Mouse (Mus musculus): ENCODE results near the gene Vars2. TPM values are rescaled to one million over a fixed set of nuclear protein-coding genes. Genes with fewer than 3 reads are reported as not detected.

Gene Vars2
- total and polyA plus RNA-seq, 3 experiments, result 14.0 to 30.3 (median 23.0) TPM

- Histone ChIP-seq H3K36me3 (replicated peaks in 1 of 2; ENCODE audit: control insufficient read depth in 1 of 2, insufficient read depth in 1 of 2, low read length in 1 of 2) (no peaks in the 10 kb centered on the region), H3K4me2 (ENCODE audit: insufficient read depth, low read depth, poor library complexity, severe bottlenecking) (no peak overlapping the region), H3K27me3 (replicated peaks) (peaks cover 22% of the 10 kb centered on the region), H3K9ac (ENCODE audit: insufficient read depth, low read depth) (no peak overlapping the region), H3K27ac (ENCODE audit: insufficient read depth, low read depth) (no peak overlapping the region), H3K4me1 (ENCODE audit: control insufficient read depth in 1 of 2, insufficient read depth in 2 of 2) (no peaks in the 10 kb centered on the region), H3K79me2 (replicated peaks; ENCODE audit: control insufficient read depth, extremely low read depth, insufficient read depth, poor library complexity, severe bottlenecking) (no peaks in the 10 kb centered on the region), H3K4me3 (replicated peaks in 1 of 3; ENCODE audit: low read depth in 2 of 3, low read length in 2 of 3, poor library complexity in 1 of 3) (no peak overlapping the region), H3K9me3 (replicated peaks; ENCODE audit: low read length) (peaks cover 7% of the 10 kb centered on the region)
- dilution Hi-C loops (cut with MboI; ENCODE audit: extremely low pct_ligation_motif_present, extremely low pct_unique_long_range_greater_than_20kb, low sequenced_read_pairs), result no loop called here
- no peak for DNase-seq (ENCODE audit: extremely low read depth)
- in situ Hi-C loops (cut with MboI; ENCODE audit: low pct_ligation_motif_present, low pct_unique_long_range_greater_than_20kb, low sequenced_read_pairs), result no loop called here
- TF ChIP-seq HCFC1 (IDR thresholded peaks at IDR 0.05; ENCODE audit: low read depth, low read length) (no peak), MAX (IDR thresholded peaks at IDR 0.05; ENCODE audit: low read length) (no peak), TBP (conservative IDR thresholded peaks at IDR 0.05; ENCODE audit: low read depth, low read length) (no peak), CHD2 (IDR thresholded peaks at IDR 0.05; ENCODE audit: low read length) (no peak), JUND (conservative IDR thresholded peaks at IDR 0.05; ENCODE audit: low read depth, low read length) (no peak), MAZ (IDR thresholded peaks at IDR 0.05; ENCODE audit: low read depth, low read length) (no peak), MEF2A (IDR thresholded peaks at IDR 0.05; ENCODE audit: borderline replicate concordance, low read depth, low read length) (no peak), ELF1 (IDR thresholded peaks at IDR 0.05; ENCODE audit: low read depth, low read length) (no peak), RAD21 (IDR thresholded peaks at IDR 0.05; ENCODE audit: low read depth, low read length) (no peak), MAFK (IDR thresholded peaks at IDR 0.05; ENCODE audit: insufficient replicate concordance, low read length) (no peak), NRF1 (IDR thresholded peaks at IDR 0.05; ENCODE audit: low read depth, low read length) (no peak)
Measured at GRCm38 (mm10) chr17:35717080-35717479, 49.7 kb upstream of the Vars2 start.

- Histone ChIP-seq H3K4me3 (replicated peaks in 1 of 3; ENCODE audit: low read depth in 2 of 3, low read length in 2 of 3, poor library complexity in 1 of 3) (no peak overlapping the region), H3K79me2 (replicated peaks; ENCODE audit: control insufficient read depth, extremely low read depth, insufficient read depth, poor library complexity, severe bottlenecking) (no peaks in the 10 kb centered on the region), H3K4me1 (ENCODE audit: control insufficient read depth in 1 of 2, insufficient read depth in 2 of 2) (no peaks in the 10 kb centered on the region), H3K27me3 (replicated peaks) (peaks cover 20% of the 10 kb centered on the region), H3K9me3 (replicated peaks; ENCODE audit: low read length) (peaks cover 7% of the 10 kb centered on the region), H3K36me3 (replicated peaks in 1 of 2; ENCODE audit: control insufficient read depth in 1 of 2, insufficient read depth in 1 of 2, low read length in 1 of 2) (no peaks in the 10 kb centered on the region), H3K27ac (ENCODE audit: insufficient read depth, low read depth) (no peak overlapping the region), H3K4me2 (ENCODE audit: insufficient read depth, low read depth, poor library complexity, severe bottlenecking) (no peak overlapping the region), H3K9ac (ENCODE audit: insufficient read depth, low read depth) (no peak overlapping the region)
- no peak for DNase-seq (ENCODE audit: extremely low read depth)
- in situ Hi-C loops (cut with MboI; ENCODE audit: low pct_ligation_motif_present, low pct_unique_long_range_greater_than_20kb, low sequenced_read_pairs), result no loop called here
- dilution Hi-C loops (cut with MboI; ENCODE audit: extremely low pct_ligation_motif_present, extremely low pct_unique_long_range_greater_than_20kb, low sequenced_read_pairs), result no loop called here
- TF ChIP-seq JUND (conservative IDR thresholded peaks at IDR 0.05; ENCODE audit: low read depth, low read length), result no peak
- TF ChIP-seq BHLHE40 (IDR thresholded peaks at IDR 0.05; ENCODE audit: low read depth, low read length), result no peak
- TF ChIP-seq IRF4 (IDR thresholded peaks at IDR 0.05; ENCODE audit: low read depth, low read length), result no peak
- TF ChIP-seq ETS1 (conservative IDR thresholded peaks at IDR 0.05; ENCODE audit: low read depth, low read length), result no peak
- no peak for TF ChIP-seq RAD21 (IDR thresholded peaks at IDR 0.05; ENCODE audit: low read depth, low read length)
- TF ChIP-seq E2F4 (IDR thresholded peaks at IDR 0.05; ENCODE audit: insufficient replicate concordance, low read depth, low read length), result no peak
- TF ChIP-seq RCOR1 (conservative IDR thresholded peaks at IDR 0.05; ENCODE audit: low read depth, low read length), result no peak
- no peak for TF ChIP-seq GABPA (IDR thresholded peaks at IDR 0.05; ENCODE audit: insufficient replicate concordance, low read depth, low read length)
- no peak for TF ChIP-seq MAX (IDR thresholded peaks at IDR 0.05; ENCODE audit: low read length)
- TF ChIP-seq MAFK (IDR thresholded peaks at IDR 0.05; ENCODE audit: insufficient replicate concordance, low read length), result no peak
- no peak for TF ChIP-seq NRF1 (IDR thresholded peaks at IDR 0.05; ENCODE audit: low read depth, low read length)
- no peak for TF ChIP-seq MYC (IDR thresholded peaks at IDR 0.05; ENCODE audit: low read depth, low read length)
- no peak for TF ChIP-seq ZKSCAN1 (IDR thresholded peaks at IDR 0.05; ENCODE audit: borderline replicate concordance, low read depth, low read length)
- no peak for TF ChIP-seq USF1 (IDR thresholded peaks at IDR 0.05; ENCODE audit: low read depth, low read length)
- no peak for TF ChIP-seq POLR2AphosphoS2 (IDR thresholded peaks at IDR 0.05; ENCODE audit: low read depth, low read length)
- no peak for TF ChIP-seq JUN (IDR thresholded peaks at IDR 0.05; ENCODE audit: insufficient read depth, low read depth, low read length)
Measured at GRCm38 (mm10) chr17:35716114-35716513, 48.7 kb upstream of the Vars2 start.
